Mouse (Mus musculus) CH12.LX (cell line): Measurements from ENCODE around the gene Vwa5b1. TPM values are rescaled to one million over a fixed set of nuclear protein-coding genes. Genes with fewer than 3 reads are reported as not detected.

Experiments used
- DNase-seq: peaks from one replicate; pipeline ENCODE4 v3.0.0-alpha.2; 2013; ENCODE audit errors: extremely low read depth
- H3K27ac ChIP-seq: 2 replicates; pipeline ENCODE4 v1.5.1; 2012; ENCODE audit warnings: low read depth, mild to moderate bottlenecking, control low read depth, moderate library complexity; ENCODE audit not compliant: insufficient read depth
- H3K27me3 ChIP-seq: replicated peaks from 2 replicates; pipeline ENCODE3; 2012; ENCODE audit warnings: inconsistent platforms
- H3K36me3 ChIP-seq, 2 experiments: replicated peaks in 1 of 2; 2 replicates each; pipeline versions ENCODE3 to v1.6.1; 2012; ENCODE audit warnings: inconsistent platforms in 1 of 2, low read length in 1 of 2, mild to moderate bottlenecking in 1 of 2, mixed read lengths in 1 of 2, moderate library complexity in 1 of 2; ENCODE audit not compliant: control insufficient read depth in 1 of 2, insufficient read depth in 1 of 2
- H3K4me1 ChIP-seq, 2 experiments: 2 replicates each; pipeline ENCODE4 v1.6.1; 2012; ENCODE audit warnings: inconsistent platforms in 1 of 2, moderate library complexity in 1 of 2; ENCODE audit not compliant: insufficient read depth in 2 of 2, control insufficient read depth in 1 of 2
- H3K4me2 ChIP-seq: 2 replicates; pipeline ENCODE4 v1.6.1; 2012; ENCODE audit warnings: low read depth, mild to moderate bottlenecking, control low read depth; ENCODE audit not compliant: poor library complexity, insufficient read depth, severe bottlenecking
- H3K4me3 ChIP-seq, 3 experiments: fragments of 150-350 bp in 1 of 3; sonication (generic) in 1 of 3; replicated peaks in 1 of 3; 2 replicates each; pipeline versions ENCODE3 to v1.5.1; 2011 to 2012; ENCODE audit warnings: low read depth in 2 of 3, low read length in 2 of 3, mild to moderate bottlenecking in 2 of 3, moderate library complexity in 2 of 3, control low read depth in 1 of 3, improper control_type of control experiment in 1 of 3, inconsistent platforms in 1 of 3, mixed read lengths in 1 of 3; ENCODE audit not compliant: poor library complexity in 1 of 3
- H3K79me2 ChIP-seq: replicated peaks from 2 replicates; pipeline ENCODE4 v1.6.1; 2012; ENCODE audit warnings: mild to moderate bottlenecking, moderate library complexity; ENCODE audit not compliant: control insufficient read depth, poor library complexity, insufficient read depth, severe bottlenecking; ENCODE audit errors: extremely low read depth
- H3K9ac ChIP-seq: 2 replicates; pipeline ENCODE4 v1.6.1; 2012; ENCODE audit warnings: low read depth, mild to moderate bottlenecking, control low read depth, moderate library complexity; ENCODE audit not compliant: insufficient read depth
- H3K9me3 ChIP-seq: replicated peaks from 2 replicates; pipeline ENCODE3; 2012; ENCODE audit warnings: low read length, inconsistent platforms, mixed read lengths
- CHD1 ChIP-seq: IDR thresholded peaks from 2 replicates; pipeline ENCODE4 v1.6.1; 2012; ENCODE audit warnings: low read depth, low read length, improper control_type of control experiment, inconsistent platforms
- CHD2 ChIP-seq: IDR thresholded peaks from 2 replicates; pipeline ENCODE4 v1.6.1; 2011; ENCODE audit warnings: low read length, improper control_type of control experiment
- CTCF ChIP-seq, 2 experiments: IDR thresholded peaks in 1 of 2; conservative IDR thresholded peaks in 1 of 2; 2 replicates each; pipeline ENCODE4 v1.5.1; 2011 to 2012; ENCODE audit warnings: low read depth in 2 of 2, low read length in 2 of 2, improper control_type of control experiment in 1 of 2, inconsistent platforms in 1 of 2, mild to moderate bottlenecking in 1 of 2, moderate library complexity in 1 of 2
- E2F4 ChIP-seq: IDR thresholded peaks from 2 replicates; pipeline ENCODE4 v1.6.1; 2011; ENCODE audit warnings: low read depth, low read length, improper control_type of control experiment; ENCODE audit not compliant: insufficient replicate concordance
- ELF1 ChIP-seq: IDR thresholded peaks from 2 replicates; pipeline ENCODE4 v1.6.1; 2014; ENCODE audit warnings: low read depth, mild to moderate bottlenecking, inconsistent platforms, low read length, improper control_type of control experiment
- GABPA ChIP-seq: IDR thresholded peaks from 2 replicates; pipeline ENCODE4 v1.6.1; 2012; ENCODE audit warnings: low read depth, low read length, improper control_type of control experiment, inconsistent platforms; ENCODE audit not compliant: insufficient replicate concordance
- HCFC1 ChIP-seq: IDR thresholded peaks from 2 replicates; pipeline ENCODE4 v1.6.1; 2012; ENCODE audit warnings: low read depth, mild to moderate bottlenecking, inconsistent platforms, low read length, improper control_type of control experiment
- IRF4 ChIP-seq: IDR thresholded peaks from 2 replicates; pipeline ENCODE4 v1.6.1; 2014; ENCODE audit warnings: low read depth, mild to moderate bottlenecking, inconsistent platforms, low read length, improper control_type of control experiment
- JUND ChIP-seq: conservative IDR thresholded peaks from 2 replicates; pipeline ENCODE4 v1.6.1; 2011; ENCODE audit warnings: low read depth, low read length, improper control_type of control experiment
- MAFK ChIP-seq: IDR thresholded peaks from 2 replicates; pipeline ENCODE4 v1.6.1; 2011; ENCODE audit warnings: low read length, improper control_type of control experiment; ENCODE audit not compliant: insufficient replicate concordance
- MAZ ChIP-seq: IDR thresholded peaks from 2 replicates; pipeline ENCODE4 v1.6.1; 2012; ENCODE audit warnings: low read depth, mild to moderate bottlenecking, inconsistent platforms, low read length, improper control_type of control experiment, moderate library complexity
- MEF2A ChIP-seq: IDR thresholded peaks from 2 replicates; pipeline ENCODE4 v1.6.1; 2014; ENCODE audit warnings: low read depth, mild to moderate bottlenecking, inconsistent platforms, low read length, improper control_type of control experiment, borderline replicate concordance
- NELFE ChIP-seq: IDR thresholded peaks from 2 replicates; pipeline ENCODE4 v1.6.1; 2011; ENCODE audit warnings: low read depth, low read length, improper control_type of control experiment
- NRF1 ChIP-seq: IDR thresholded peaks from 2 replicates; pipeline ENCODE4 v1.6.1; 2014; ENCODE audit warnings: low read depth, mild to moderate bottlenecking, inconsistent platforms, low read length, improper control_type of control experiment, moderate library complexity
- PAX5 ChIP-seq: IDR thresholded peaks from 2 replicates; pipeline ENCODE4 v1.6.1; 2012; ENCODE audit warnings: low read length, inconsistent platforms, mixed read lengths
- POLR2A ChIP-seq: IDR thresholded peaks from 2 replicates; pipeline ENCODE4 v1.6.1; 2011; ENCODE audit warnings: low read depth, mild to moderate bottlenecking, improper control_type of control experiment, low read length
- RAD21 ChIP-seq: IDR thresholded peaks from 2 replicates; pipeline ENCODE4 v1.6.1; 2011; ENCODE audit warnings: low read depth, mild to moderate bottlenecking, low read length, improper control_type of control experiment, moderate library complexity
- RCOR1 ChIP-seq: conservative IDR thresholded peaks from 2 replicates; pipeline ENCODE4 v1.6.1; 2012; ENCODE audit warnings: low read depth, mild to moderate bottlenecking, inconsistent platforms, low read length, improper control_type of control experiment
- SIN3A ChIP-seq: IDR thresholded peaks from 2 replicates; pipeline ENCODE4 v1.6.1; 2012; ENCODE audit warnings: low read length, improper control_type of control experiment, inconsistent platforms
- SMC3 ChIP-seq: IDR thresholded peaks from 2 replicates; pipeline ENCODE4 v1.6.1; 2011; ENCODE audit warnings: low read depth, low read length, improper control_type of control experiment
- TCF12 ChIP-seq: IDR thresholded peaks from 2 replicates; pipeline ENCODE4 v1.6.1; 2014; ENCODE audit warnings: low read depth, mild to moderate bottlenecking, inconsistent platforms, low read length, improper control_type of control experiment
- USF1 ChIP-seq: IDR thresholded peaks from 2 replicates; pipeline ENCODE4 v1.6.1; 2014; ENCODE audit warnings: low read depth, mild to moderate bottlenecking, inconsistent platforms, low read length, improper control_type of control experiment
- USF2 ChIP-seq: conservative IDR thresholded peaks from 2 replicates; pipeline ENCODE4 v1.6.1; 2011; ENCODE audit warnings: low read depth, low read length, improper control_type of control experiment
- ZMIZ1 ChIP-seq: IDR thresholded peaks from 2 replicates; pipeline ENCODE4 v1.6.1; 2012; ENCODE audit warnings: low read depth, mild to moderate bottlenecking, inconsistent platforms, low read length, improper control_type of control experiment
- dilution Hi-C: fragments of 300-500 bp; cut with MboI; formaldehyde crosslinking; loops from 2 replicates; pipeline ENCODE4 v1.14.3; 2020; ENCODE audit warnings: low sequenced_read_pairs; ENCODE audit not compliant: extremely low pct_unique_long_range_greater_than_20kb, extremely low pct_ligation_motif_present
- in situ Hi-C: fragments of 300-500 bp; cut with MboI; formaldehyde crosslinking; loops from 3 replicates; pipeline ENCODE4 v1.14.3; 2019; ENCODE audit warnings: low sequenced_read_pairs, low pct_ligation_motif_present, low pct_unique_long_range_greater_than_20kb, mixed read lengths
- polyA plus RNA-seq: library from polyadenylated mRNA; unstranded; fragments of >175 nt; gene quantifications from 2 replicates; pipeline ENCODE4 v1.2.1, GENCODE M21; 2012; ENCODE audit warnings: low read depth; ENCODE audit not compliant: insufficient read length
- total RNA-seq, 2 experiments: library from RNA; depleted of rRNA; stranded (reverse); fragments of 300-350 nt in 1 of 2; fragments of >200 nt in 1 of 2; gene quantifications; 2 replicates each; pipeline ENCODE4 v1.2.3; 2012 to 2014

Vwa5b1 gene
- total and polyA plus RNA-seq, 3 experiments, result not detected

DNA sequence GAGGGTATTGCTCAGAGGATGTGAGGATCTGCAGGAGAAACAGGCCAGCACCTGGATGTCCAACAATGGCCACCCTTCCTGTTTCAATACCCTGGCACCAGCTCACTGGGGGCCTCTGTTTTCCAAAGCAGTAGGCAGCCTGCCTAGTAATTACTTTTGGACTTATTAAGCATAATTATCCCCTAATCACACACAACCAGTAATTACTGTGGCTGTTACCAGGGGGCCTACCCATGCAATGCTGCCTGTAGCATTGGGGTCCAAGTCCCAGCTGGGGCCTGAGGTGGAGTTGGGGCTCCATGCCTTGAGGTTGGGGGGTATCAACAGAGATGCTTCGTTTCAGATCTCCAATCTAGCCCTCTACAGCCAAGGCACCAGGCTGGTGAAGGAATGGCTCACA, 82.6 kb downstream of the Vwa5b1 start:
- Histone ChIP-seq H3K9ac (no peak overlapping the region), H3K27me3 (peaks cover 71% of the 10 kb centered on the region), H3K36me3 (no peaks in the 10 kb centered on the region), H3K4me3 (no peak overlapping the region), H3K27ac (no peak overlapping the region), H3K9me3 (no peaks in the 10 kb centered on the region), H3K4me1 (no peaks in the 10 kb centered on the region), H3K79me2 (no peaks in the 10 kb centered on the region), H3K4me2 (no peak overlapping the region)
- in situ Hi-C loops (no loop called here), dilution Hi-C loops (no loop called here)
- DNase-seq, result no peak
- TF ChIP-seq HCFC1 (no peak), RCOR1 (no peak), CHD1 (no peak), SMC3 (no peak), CHD2 (no peak), TCF12 (no peak), USF1 (no peak), NELFE (no peak), ZMIZ1 (no peak), ELF1 (no peak), SIN3A (no peak), GABPA (no peak), USF2 (no peak)

DNA sequence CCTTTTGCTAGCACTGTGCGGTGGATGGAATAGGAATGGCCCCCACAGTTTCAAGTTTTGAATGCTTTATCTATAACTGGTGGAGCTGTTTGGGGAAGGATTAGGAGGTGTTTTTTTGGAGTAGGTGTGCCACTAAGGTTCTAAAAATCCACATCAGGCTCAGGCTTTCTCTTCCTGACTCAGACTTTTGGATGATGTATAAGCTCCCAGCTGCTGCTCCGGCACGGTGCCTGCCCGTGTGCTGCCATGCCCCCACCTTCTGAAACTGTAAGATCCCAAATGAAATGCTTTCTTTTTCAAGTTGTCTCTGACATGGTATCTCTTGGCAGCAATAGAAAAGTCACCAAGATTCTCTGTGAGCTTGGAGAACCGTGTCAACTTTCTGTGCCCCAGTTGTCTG, 84.1 kb downstream of the Vwa5b1 start:
- Histone ChIP-seq H3K27me3 (peaks cover 62% of the 10 kb centered on the region), H3K4me1 (no peaks in the 10 kb centered on the region), H3K36me3 (no peaks in the 10 kb centered on the region), H3K79me2 (no peaks in the 10 kb centered on the region), H3K4me2 (no peak overlapping the region), H3K9me3 (no peaks in the 10 kb centered on the region), H3K4me3 (no peak overlapping the region), H3K27ac (no peak overlapping the region), H3K9ac (no peak overlapping the region)
- DNase-seq, result no peak
- TF ChIP-seq RAD21, result no peak
- no peak for TF ChIP-seq NRF1
- TF ChIP-seq MEF2A, result no peak
- no peak for TF ChIP-seq GABPA
- TF ChIP-seq IRF4, result no peak
- no peak for TF ChIP-seq NELFE
- no peak for TF ChIP-seq CTCF (conservative IDR thresholded peaks at IDR 0.05 in 1 of 2, IDR thresholded peaks at IDR 0.05 in 1 of 2; ENCODE audit: low read depth in 2 of 2, low read length in 2 of 2)
- TF ChIP-seq ELF1, result no peak
- no peak for TF ChIP-seq MAZ
- no peak for TF ChIP-seq JUND
- no peak for TF ChIP-seq PAX5
- TF ChIP-seq E2F4, result no peak
- TF ChIP-seq SIN3A, result no peak
- TF ChIP-seq POLR2A, result no peak
- no peak for TF ChIP-seq MAFK
- in situ Hi-C loops (no loop called here), dilution Hi-C loops (no loop called here)
